Mouse (Mus musculus) E14TG2a.4 (cell line): ENCODE data around the gene Prrc2b.

ENCODE experiments used
- CTCF ChIP-seq: conservative IDR thresholded peaks from 2 replicates; pipeline ENCODE4 v1.5.1; 2014; ENCODE audit warnings: low read length
- NANOG ChIP-seq: IDR thresholded peaks from 2 replicates; pipeline ENCODE4 v1.6.1; 2014; ENCODE audit warnings: borderline replicate concordance, low read length, mixed read lengths
- POU5F1 ChIP-seq: IDR thresholded peaks from 2 replicates; pipeline ENCODE4 v1.6.1; 2014; ENCODE audit warnings: low read length, borderline replicate concordance

GRCm38 (mm10) chr2:32119802-32120750 is 30.8 kb upstream of the Prrc2b start:
- TF ChIP-seq CTCF (no peak), POU5F1 (no peak), NANOG (no peak)
